Mouse (Mus musculus) CH12.LX (cell line): ENCODE data around the gene Eloa. TPM values are rescaled to one million over a fixed set of nuclear protein-coding genes. Genes with fewer than 3 reads are reported as not detected.

Experiments used
- DNase-seq: peaks from one replicate; pipeline ENCODE4 v3.0.0-alpha.2; 2013; ENCODE audit errors: extremely low read depth
- H3K27ac ChIP-seq: 2 replicates; pipeline ENCODE4 v1.5.1; 2012; ENCODE audit warnings: low read depth, mild to moderate bottlenecking, control low read depth, moderate library complexity; ENCODE audit not compliant: insufficient read depth
- H3K27me3 ChIP-seq: replicated peaks from 2 replicates; pipeline ENCODE3; 2012; ENCODE audit warnings: inconsistent platforms
- H3K36me3 ChIP-seq, 2 experiments: replicated peaks in 1 of 2; 2 replicates each; pipeline versions ENCODE3 to v1.6.1; 2012; ENCODE audit warnings: inconsistent platforms in 1 of 2, low read length in 1 of 2, mild to moderate bottlenecking in 1 of 2, mixed read lengths in 1 of 2, moderate library complexity in 1 of 2; ENCODE audit not compliant: control insufficient read depth in 1 of 2, insufficient read depth in 1 of 2
- H3K4me1 ChIP-seq, 2 experiments: 2 replicates each; pipeline ENCODE4 v1.6.1; 2012; ENCODE audit warnings: inconsistent platforms in 1 of 2, moderate library complexity in 1 of 2; ENCODE audit not compliant: insufficient read depth in 2 of 2, control insufficient read depth in 1 of 2
- H3K4me2 ChIP-seq: 2 replicates; pipeline ENCODE4 v1.6.1; 2012; ENCODE audit warnings: low read depth, mild to moderate bottlenecking, control low read depth; ENCODE audit not compliant: poor library complexity, insufficient read depth, severe bottlenecking
- H3K4me3 ChIP-seq, 3 experiments: fragments of 150-350 bp in 1 of 3; sonication (generic) in 1 of 3; replicated peaks in 1 of 3; 2 replicates each; pipeline versions ENCODE3 to v1.5.1; 2011 to 2012; ENCODE audit warnings: low read depth in 2 of 3, low read length in 2 of 3, mild to moderate bottlenecking in 2 of 3, moderate library complexity in 2 of 3, control low read depth in 1 of 3, improper control_type of control experiment in 1 of 3, inconsistent platforms in 1 of 3, mixed read lengths in 1 of 3; ENCODE audit not compliant: poor library complexity in 1 of 3
- H3K79me2 ChIP-seq: replicated peaks from 2 replicates; pipeline ENCODE4 v1.6.1; 2012; ENCODE audit warnings: mild to moderate bottlenecking, moderate library complexity; ENCODE audit not compliant: control insufficient read depth, poor library complexity, insufficient read depth, severe bottlenecking; ENCODE audit errors: extremely low read depth
- H3K9ac ChIP-seq: 2 replicates; pipeline ENCODE4 v1.6.1; 2012; ENCODE audit warnings: low read depth, mild to moderate bottlenecking, control low read depth, moderate library complexity; ENCODE audit not compliant: insufficient read depth
- H3K9me3 ChIP-seq: replicated peaks from 2 replicates; pipeline ENCODE3; 2012; ENCODE audit warnings: low read length, inconsistent platforms, mixed read lengths
- CHD1 ChIP-seq: IDR thresholded peaks from 2 replicates; pipeline ENCODE4 v1.6.1; 2012; ENCODE audit warnings: low read depth, low read length, improper control_type of control experiment, inconsistent platforms
- CHD2 ChIP-seq: IDR thresholded peaks from 2 replicates; pipeline ENCODE4 v1.6.1; 2011; ENCODE audit warnings: low read length, improper control_type of control experiment
- CTCF ChIP-seq, 2 experiments: IDR thresholded peaks in 1 of 2; conservative IDR thresholded peaks in 1 of 2; 2 replicates each; pipeline ENCODE4 v1.5.1; 2011 to 2012; ENCODE audit warnings: low read depth in 2 of 2, low read length in 2 of 2, improper control_type of control experiment in 1 of 2, inconsistent platforms in 1 of 2, mild to moderate bottlenecking in 1 of 2, moderate library complexity in 1 of 2
- ETS1 ChIP-seq: conservative IDR thresholded peaks from 2 replicates; pipeline ENCODE4 v1.6.1; 2012; ENCODE audit warnings: low read depth, mild to moderate bottlenecking, inconsistent platforms, low read length, improper control_type of control experiment, moderate library complexity
- JUND ChIP-seq: conservative IDR thresholded peaks from 2 replicates; pipeline ENCODE4 v1.6.1; 2011; ENCODE audit warnings: low read depth, low read length, improper control_type of control experiment
- KAT2A ChIP-seq: IDR thresholded peaks from 2 replicates; pipeline ENCODE4 v1.6.1; 2012; ENCODE audit warnings: low read length, improper control_type of control experiment, inconsistent platforms; ENCODE audit not compliant: insufficient replicate concordance
- MAFK ChIP-seq: IDR thresholded peaks from 2 replicates; pipeline ENCODE4 v1.6.1; 2011; ENCODE audit warnings: low read length, improper control_type of control experiment; ENCODE audit not compliant: insufficient replicate concordance
- MXI1 ChIP-seq: IDR thresholded peaks from 2 replicates; pipeline ENCODE4 v1.6.1; 2011; ENCODE audit warnings: mild to moderate bottlenecking, low read depth, low read length, improper control_type of control experiment
- MYC ChIP-seq: IDR thresholded peaks from 2 replicates; pipeline ENCODE4 v1.6.1; 2011; ENCODE audit warnings: low read depth, mild to moderate bottlenecking, improper control_type of control experiment, low read length
- NRF1 ChIP-seq: IDR thresholded peaks from 2 replicates; pipeline ENCODE4 v1.6.1; 2014; ENCODE audit warnings: low read depth, mild to moderate bottlenecking, inconsistent platforms, low read length, improper control_type of control experiment, moderate library complexity
- PAX5 ChIP-seq: IDR thresholded peaks from 2 replicates; pipeline ENCODE4 v1.6.1; 2012; ENCODE audit warnings: low read length, inconsistent platforms, mixed read lengths
- POLR2A ChIP-seq: IDR thresholded peaks from 2 replicates; pipeline ENCODE4 v1.6.1; 2011; ENCODE audit warnings: low read depth, mild to moderate bottlenecking, improper control_type of control experiment, low read length
- RAD21 ChIP-seq: IDR thresholded peaks from 2 replicates; pipeline ENCODE4 v1.6.1; 2011; ENCODE audit warnings: low read depth, mild to moderate bottlenecking, low read length, improper control_type of control experiment, moderate library complexity
- SMC3 ChIP-seq: IDR thresholded peaks from 2 replicates; pipeline ENCODE4 v1.6.1; 2011; ENCODE audit warnings: low read depth, low read length, improper control_type of control experiment
- ZKSCAN1 ChIP-seq: IDR thresholded peaks from 2 replicates; pipeline ENCODE4 v1.6.1; 2012; ENCODE audit warnings: low read depth, inconsistent platforms, low read length, improper control_type of control experiment, borderline replicate concordance
- ZNF384 ChIP-seq: IDR thresholded peaks from 2 replicates; pipeline ENCODE4 v1.6.1; 2012; ENCODE audit warnings: low read depth, low read length, improper control_type of control experiment, inconsistent platforms
- dilution Hi-C: fragments of 300-500 bp; cut with MboI; formaldehyde crosslinking; loops from 2 replicates; pipeline ENCODE4 v1.14.3; 2020; ENCODE audit warnings: low sequenced_read_pairs; ENCODE audit not compliant: extremely low pct_unique_long_range_greater_than_20kb, extremely low pct_ligation_motif_present
- in situ Hi-C: fragments of 300-500 bp; cut with MboI; formaldehyde crosslinking; loops from 3 replicates; pipeline ENCODE4 v1.14.3; 2019; ENCODE audit warnings: low sequenced_read_pairs, low pct_ligation_motif_present, low pct_unique_long_range_greater_than_20kb, mixed read lengths
- polyA plus RNA-seq: library from polyadenylated mRNA; unstranded; fragments of >175 nt; gene quantifications from 2 replicates; pipeline ENCODE4 v1.2.1, GENCODE M21; 2012; ENCODE audit warnings: low read depth; ENCODE audit not compliant: insufficient read length
- total RNA-seq, 2 experiments: library from RNA; depleted of rRNA; stranded (reverse); fragments of 300-350 nt in 1 of 2; fragments of >200 nt in 1 of 2; gene quantifications; 2 replicates each; pipeline ENCODE4 v1.2.3; 2012 to 2014

Eloa gene
- total and polyA plus RNA-seq, 3 experiments: 45.8 to 66.2 (median 66.0) TPM

DNA sequence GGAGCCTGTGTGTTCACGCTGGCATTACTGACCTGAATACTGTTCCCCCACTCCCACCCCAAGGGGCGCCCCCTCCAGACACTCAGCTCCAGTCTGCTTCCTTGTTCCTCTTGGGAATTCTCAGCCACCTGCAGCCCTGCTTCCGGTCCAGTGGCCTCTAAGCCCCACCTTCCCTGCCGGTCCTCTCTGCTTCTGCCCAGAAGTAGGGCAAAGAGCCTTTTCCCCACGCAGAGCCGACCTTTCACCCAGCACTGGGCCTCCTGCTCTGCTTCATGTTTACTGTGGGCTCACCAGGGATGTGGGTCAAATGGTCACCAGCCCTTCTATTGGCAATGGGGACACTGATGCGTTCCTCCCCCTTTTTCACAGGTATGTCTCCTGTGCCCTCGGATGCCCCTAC is 63.2 kb downstream of the Eloa start:
- TF ChIP-seq KAT2A (no peak), CHD1 (no peak), MAFK (no peak), PAX5 (no peak), CHD2 (no peak), ZNF384 (no peak), MXI1 (no peak), NRF1 (no peak)
- Histone ChIP-seq H3K4me2 (no peak overlapping the region), H3K27ac (no peak overlapping the region), H3K36me3 (peaks cover 41 to 75% of the 10 kb centered on the region in 2 experiments), H3K9me3 (no peaks in the 10 kb centered on the region), H3K9ac (no peak overlapping the region), H3K79me2 (no peaks in the 10 kb centered on the region), H3K27me3 (no peaks in the 10 kb centered on the region), H3K4me3 (no peak overlapping the region), H3K4me1 (peaks cover 0 to 19% of the 10 kb centered on the region in 2 experiments; a peak in 2 of 4 replicates)
- in situ Hi-C loops (no loop called here), dilution Hi-C loops (no loop called here)
- no peak for DNase-seq

DNA sequence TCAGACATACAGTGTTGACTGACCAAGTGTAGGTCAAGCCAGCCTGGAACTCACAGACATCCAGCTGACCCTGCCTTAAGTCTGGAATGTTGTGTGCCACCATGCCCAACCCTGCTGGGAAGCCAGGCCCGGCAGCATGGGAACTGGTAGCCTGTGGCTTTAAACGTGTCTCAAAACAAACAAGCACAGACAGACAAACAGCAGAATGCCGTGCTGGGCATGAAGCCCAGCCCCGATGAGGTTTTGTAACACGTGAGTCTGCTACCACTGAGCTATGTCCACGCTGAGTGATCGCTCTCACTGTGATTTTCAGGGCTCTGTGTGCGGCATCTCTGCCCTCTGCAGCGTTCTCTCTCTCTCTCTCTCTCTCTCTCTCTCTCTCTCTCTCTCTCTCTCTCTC is 65.7 kb downstream of the Eloa start:
- DNase-seq: no peak
- H3K4me1 ChIP-seq: peaks cover 0 to 11% of the 10 kb centered on the region in 2 experiments; a peak in 1 of 4 replicates
- H3K4me3 ChIP-seq: no peak overlapping the region
- dilution Hi-C loops: no loop called here
- no peaks in the 10 kb centered on the region for H3K79me2 ChIP-seq
- no peak overlapping the region for H3K4me2 ChIP-seq
- H3K9ac ChIP-seq: no peak overlapping the region
- no peak overlapping the region for H3K27ac ChIP-seq
- no peak for TF ChIP-seq ETS1
- no peak for TF ChIP-seq MXI1
- no peak for TF ChIP-seq CHD1
- no peak for TF ChIP-seq POLR2A
- no peak for TF ChIP-seq MYC
- TF ChIP-seq JUND: no peak
- no peaks in the 10 kb centered on the region for H3K27me3 ChIP-seq
- H3K36me3 ChIP-seq: peaks cover 49 to 80% of the 10 kb centered on the region in 2 experiments
- in situ Hi-C loops: no loop called here
- peaks cover 11% of the 10 kb centered on the region for H3K9me3 ChIP-seq

DNA sequence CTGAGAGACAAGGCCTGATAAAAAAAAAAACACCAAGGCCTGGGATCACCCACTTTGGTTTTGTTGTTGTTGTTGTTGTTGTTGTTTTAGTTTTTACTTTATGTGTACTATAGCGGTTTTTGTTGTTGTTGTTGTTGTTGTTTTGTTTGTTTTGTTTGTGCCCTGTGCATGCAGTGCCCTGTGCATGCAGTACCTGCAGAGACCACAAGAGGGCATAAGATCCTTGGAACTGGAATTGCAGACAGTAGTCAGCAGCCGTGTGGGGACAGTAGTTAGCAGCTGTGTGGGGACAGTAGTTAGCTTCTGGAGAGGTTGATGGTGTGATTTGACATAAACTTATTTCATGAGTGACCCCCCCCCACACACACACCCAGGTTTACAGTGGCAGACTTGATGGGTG is 67.3 kb downstream of the Eloa start:
- in situ Hi-C loops (no loop called here), dilution Hi-C loops (no loop called here)
- H3K4me2 ChIP-seq: no peak overlapping the region
- H3K4me3 ChIP-seq: no peak overlapping the region
- peaks cover 46 to 74% of the 10 kb centered on the region in 2 experiments for H3K36me3 ChIP-seq
- no peak for DNase-seq
- H3K27me3 ChIP-seq: no peaks in the 10 kb centered on the region
- H3K4me1 ChIP-seq: 0 out of 4 replicates have a peak, but pooled peaks cover 0 to 7% of the 10 kb centered on the region in 2 experiments
- H3K9ac ChIP-seq: no peak overlapping the region
- peak; percentile 45 to 63 for TF ChIP-seq CTCF (conservative IDR thresholded peaks at IDR 0.05 in 1 of 2, IDR thresholded peaks at IDR 0.05 in 1 of 2; ENCODE audit: low read depth in 2 of 2, low read length in 2 of 2)
- TF ChIP-seq SMC3: peak; percentile 42
- TF ChIP-seq RAD21: peak; percentile 46
- TF ChIP-seq ZKSCAN1: no peak
- H3K27ac ChIP-seq: no peak overlapping the region
- no peaks in the 10 kb centered on the region for H3K79me2 ChIP-seq
- H3K9me3 ChIP-seq: peaks cover 11% of the 10 kb centered on the region

Other genes with a start within 250 kb of the Eloa start
- 85.7 and 127 TPM in 2 replicates for gene Srsf10, start 166.0 kb downstream of the Eloa start, total RNA-seq (2012; rRNA removed)
- gene Srsf10, start 166.0 kb downstream of the Eloa start, total RNA-seq (2014; rRNA removed): 179 and 197 TPM in 2 replicates
- 291 and 341 TPM in 2 replicates for gene Srsf10, start 166.0 kb downstream of the Eloa start, polyA plus RNA-seq
- 22.2 and 30.5 TPM in 2 replicates for gene Pnrc2, start 147.9 kb downstream of the Eloa start, total RNA-seq (2012; rRNA removed)
- gene Pnrc2, start 147.9 kb downstream of the Eloa start, total RNA-seq (2014; rRNA removed): 46.9 and 55.0 TPM in 2 replicates
- 32.8 and 34.4 TPM in 2 replicates for gene Pnrc2, start 147.9 kb downstream of the Eloa start, polyA plus RNA-seq
- gene Cnr2, start 126.4 kb downstream of the Eloa start, total RNA-seq (2012; rRNA removed): 5.6 and 6.5 TPM in 2 replicates
- 13.5 and 13.8 TPM in 2 replicates for gene Cnr2, start 126.4 kb downstream of the Eloa start, total RNA-seq (2014; rRNA removed)
- 9.4 and 10.6 TPM in 2 replicates for gene Cnr2, start 126.4 kb downstream of the Eloa start, polyA plus RNA-seq
- 63.2 and 77.6 TPM in 2 replicates for gene Fuca1, start 101.0 kb downstream of the Eloa start, total RNA-seq (2012; rRNA removed)
- gene Fuca1, start 101.0 kb downstream of the Eloa start, total RNA-seq (2014; rRNA removed): 28.6 and 32.6 TPM in 2 replicates
- 66.5 and 71.5 TPM in 2 replicates for gene Fuca1, start 101.0 kb downstream of the Eloa start, polyA plus RNA-seq
- 32.4 and 42.7 TPM in 2 replicates for gene Hmgcl, start 75.3 kb downstream of the Eloa start, total RNA-seq (2012; rRNA removed)
- gene Hmgcl, start 75.3 kb downstream of the Eloa start, total RNA-seq (2014; rRNA removed): 38.0 and 39.5 TPM in 2 replicates
- gene Hmgcl, start 75.3 kb downstream of the Eloa start, polyA plus RNA-seq: 27.2 and 27.6 TPM in 2 replicates
- 39.4 and 40.5 TPM in 2 replicates for gene Gale, start 58.0 kb downstream of the Eloa start, total RNA-seq (2012; rRNA removed)
- gene Gale, start 58.0 kb downstream of the Eloa start, total RNA-seq (2014; rRNA removed): 32.9 and 34.8 TPM in 2 replicates
- gene Gale, start 58.0 kb downstream of the Eloa start, polyA plus RNA-seq: 23.6 and 23.8 TPM in 2 replicates
- 54.0 and 54.9 TPM in 2 replicates for gene Lypla2, start 49.1 kb downstream of the Eloa start, total RNA-seq (2012; rRNA removed)
- gene Lypla2, start 49.1 kb downstream of the Eloa start, total RNA-seq (2014; rRNA removed): 55.9 and 57.2 TPM in 2 replicates
- 91.8 and 96.5 TPM in 2 replicates for gene Lypla2, start 49.1 kb downstream of the Eloa start, polyA plus RNA-seq
- 53.2 and 65.4 TPM in 2 replicates for gene Pithd1, start 34.5 kb downstream of the Eloa start, total RNA-seq (2012; rRNA removed)
- gene Pithd1, start 34.5 kb downstream of the Eloa start, total RNA-seq (2014; rRNA removed): 87.5 and 93.2 TPM in 2 replicates
- 53.2 and 67.1 TPM in 2 replicates for gene Pithd1, start 34.5 kb downstream of the Eloa start, polyA plus RNA-seq
- gene Rpl11, start 31.7 kb upstream of the Eloa start, total RNA-seq (2012; rRNA removed): 2,513 and 2,636 TPM in 2 replicates
- gene Rpl11, start 31.7 kb upstream of the Eloa start, total RNA-seq (2014; rRNA removed): 1,648 and 1,661 TPM in 2 replicates
- 1,170 and 1,488 TPM in 2 replicates for gene Rpl11, start 31.7 kb upstream of the Eloa start, polyA plus RNA-seq
- 41.1 and 85.5 TPM in 2 replicates for gene Id3, start 121.7 kb upstream of the Eloa start, total RNA-seq (2012; rRNA removed)
- gene Id3, start 121.7 kb upstream of the Eloa start, total RNA-seq (2014; rRNA removed): 96.0 and 116 TPM in 2 replicates
- 17.6 and 18.3 TPM in 2 replicates for gene Id3, start 121.7 kb upstream of the Eloa start, polyA plus RNA-seq
- gene E2f2, start 150.6 kb upstream of the Eloa start, total RNA-seq (2012; rRNA removed): 7.2 and 7.6 TPM in 2 replicates
- gene E2f2, start 150.6 kb upstream of the Eloa start, total RNA-seq (2014; rRNA removed): 4.4 and 4.9 TPM in 2 replicates
- 3.9 and 6.1 TPM in 2 replicates for gene E2f2, start 150.6 kb upstream of the Eloa start, polyA plus RNA-seq
- 0.08 TPM in 2 replicates for gene Asap3, start 184.6 kb upstream of the Eloa start, total RNA-seq (2012; rRNA removed)
- not detected in 2 replicates for gene Asap3, start 184.6 kb upstream of the Eloa start, total RNA-seq (2014; rRNA removed)
- 0.07 TPM in 1 of 2 replicates, not detected in the other for gene Asap3, start 184.6 kb upstream of the Eloa start, polyA plus RNA-seq
- gene Tcea3, start 226.0 kb upstream of the Eloa start, total RNA-seq (2012; rRNA removed): not detected in 2 replicates
- gene Tcea3, start 226.0 kb upstream of the Eloa start, total RNA-seq (2014; rRNA removed): not detected in 2 replicates
- gene Tcea3, start 226.0 kb upstream of the Eloa start, polyA plus RNA-seq: not detected in 2 replicates